Mouse (Mus musculus) bone marrow macrophage, adult 2 months (primary cell): ENCODE measurements at regions not wholly inside any gene's neighbourhood (a gene's known extent, or its start where the extent isn't known, plus 50 kb on each side); places are given as distances from the start of the nearest gene placed in this dataset.

Source experiments
- CTCF ChIP-seq: IDR thresholded peaks from 2 replicates; pipeline ENCODE4 v1.5.1; 2012; ENCODE audit warnings: low read depth, mild to moderate bottlenecking, low read length, moderate library complexity
- POLR2A ChIP-seq: IDR thresholded peaks from 2 replicates; pipeline ENCODE4 v1.6.1; 2012; ENCODE audit warnings: mild to moderate bottlenecking, low read depth, low read length, borderline replicate concordance

DNA sequence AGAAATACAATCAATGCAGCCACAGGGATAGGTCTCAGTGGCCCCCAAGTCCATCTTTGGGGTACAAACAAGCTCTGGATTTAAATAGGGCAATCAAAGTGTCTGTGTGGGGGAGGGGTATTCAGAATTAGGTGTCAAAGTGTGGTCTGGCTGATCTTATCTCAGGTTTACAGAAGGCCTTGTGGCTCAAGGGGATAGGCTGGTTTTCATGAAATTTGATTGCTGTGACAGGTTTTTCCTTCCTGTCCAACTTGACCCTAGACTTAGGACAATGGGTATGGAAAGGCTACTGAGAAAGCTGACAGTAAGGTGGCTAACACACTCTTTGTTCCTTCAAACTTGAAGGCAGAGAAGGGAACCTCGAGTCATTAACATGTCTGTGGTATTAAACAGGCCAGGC lies 349.3 kb upstream of the Zmiz1 start:
- TF ChIP-seq CTCF (no peak), POLR2A (no peak)
